ENCODE assay signal across 30 mouse cellular contexts in genomic region chr1:182511073-182511472, GRCm38 (mm10). TPM values are rescaled to one million over a fixed set of nuclear protein-coding genes. Genes with fewer than 3 reads are reported as not detected.
DNase-seq lines count a peak whose midpoint lies in the region; ATAC-seq and TF ChIP-seq lines count a peak whose summit lies in the region.
"Had no signal": no experiment of that assay in that cellular context is flagged by ENCODE, and none has a peak within 500 bp of the region (broad histone marks: within the 10 kb centered on the region; RNA-seq: fewer than 3 reads in every experiment).

No protein-coding gene starts in this region.

- no peak for ATAC-seq in heart, embryonic 11.5 days (replicated peaks; ENCODE audit: insufficient number of reproducible peaks, low FRiP score, low TSS enrichment)
- no peak for ATAC-seq in lung, embryonic 16.5 days (ENCODE audit: low read depth)
- ATAC-seq: activated CD4-positive, CD25-positive, alpha-beta regulatory T cell, adult 4 months; CD4-positive, CD25-positive, alpha-beta regulatory T cell, adult 4 months; forebrain, embryonic 15.5 days; intestine, postnatal 0 days had no signal

- TF ChIP-seq POLR2A in embryonic fibroblast, embryonic 13.5 days (IDR thresholded peaks at IDR 0.05; ENCODE audit: low read depth, low read length) = no peak

- no peak overlapping the region for H3K9ac ChIP-seq in heart, embryonic 11.5 days (ENCODE audit: low read depth, low read length)
- H3K9ac ChIP-seq in lung, embryonic 16.5 days (ENCODE audit: low read length) = no peak overlapping the region
- H3K9ac ChIP-seq: embryonic facial prominence, embryonic 12.5 days; embryonic facial prominence, embryonic 15.5 days; forebrain, embryonic 12.5 days; forebrain, embryonic 15.5 days; heart, embryonic 15.5 days; hindbrain, embryonic 15.5 days had no signal

- TF ChIP-seq CTCF in embryonic fibroblast, embryonic 13.5 days (IDR thresholded peaks at IDR 0.05; ENCODE audit: borderline replicate concordance, insufficient read depth, low read length) = no peak

- WGBS in heart, embryonic 10.5 days = 44% methylated on average over 2 of the region's 2 CpGs
- 50% methylated on average over 2 of the region's 2 CpGs for WGBS in heart, embryonic 11.5 days (ENCODE audit: insufficient replicate concordance)
- WGBS in lung, embryonic 16.5 days = 52% methylated on average over 2 of the region's 2 CpGs

- H3K4me1 ChIP-seq in heart, embryonic 10.5 days = peaks cover 57% of the 10 kb centered on the region
- H3K4me1 ChIP-seq in heart, embryonic 11.5 days (ENCODE audit: control insufficient read depth, insufficient read depth, low read length) = peaks cover 10% of the 10 kb centered on the region
- H3K4me1 ChIP-seq in lung, embryonic 16.5 days (replicated peaks; ENCODE audit: control insufficient read depth, insufficient read depth, low read length) = peaks cover 46% of the 10 kb centered on the region
- peaks cover 31% of the 10 kb centered on the region for H3K4me1 ChIP-seq in embryonic fibroblast, embryonic 13.5 days (ENCODE audit: control insufficient read depth, insufficient read depth, low read length)

- H3K9me3 ChIP-seq in heart, embryonic 10.5 days = no peaks in the 10 kb centered on the region
- H3K9me3 ChIP-seq in heart, embryonic 11.5 days (replicated peaks; ENCODE audit: control insufficient read depth, low read length) = no peaks in the 10 kb centered on the region
- no peaks in the 10 kb centered on the region for H3K9me3 ChIP-seq in lung, embryonic 16.5 days (ENCODE audit: control insufficient read depth, low read length)
- H3K9me3 ChIP-seq: embryonic facial prominence, embryonic 12.5 days; embryonic facial prominence, embryonic 15.5 days; forebrain, embryonic 12.5 days; forebrain, embryonic 15.5 days; heart, embryonic 15.5 days; hindbrain, embryonic 15.5 days had no signal

- H3K27ac ChIP-seq in heart, embryonic 10.5 days = peak overlapping the region; percentile 47; the same call in 1 of the 2 replicates
- H3K27ac ChIP-seq in heart, embryonic 11.5 days (ENCODE audit: low read depth, low read length) = no peak overlapping the region
- H3K27ac ChIP-seq in lung, embryonic 16.5 days (ENCODE audit: low read length) = peak overlapping the region; percentile 89
- peak overlapping the region; percentile 54 for H3K27ac ChIP-seq in embryonic fibroblast, embryonic 13.5 days (ENCODE audit: insufficient read depth, low read length)
- H3K27ac ChIP-seq: embryonic facial prominence, embryonic 12.5 days; embryonic facial prominence, embryonic 15.5 days; forebrain, embryonic 12.5 days; forebrain, embryonic 15.5 days; heart, embryonic 15.5 days; hindbrain, embryonic 15.5 days had no signal

- H3K4me2 ChIP-seq in heart, embryonic 11.5 days = no peak overlapping the region
- H3K4me2 ChIP-seq in lung, embryonic 16.5 days (ENCODE audit: low read depth, low read length) = no peak overlapping the region
- H3K4me2 ChIP-seq: embryonic facial prominence, embryonic 12.5 days; embryonic facial prominence, embryonic 15.5 days; forebrain, embryonic 12.5 days; forebrain, embryonic 15.5 days; heart, embryonic 15.5 days; hindbrain, embryonic 15.5 days had no signal

- H3K36me3 ChIP-seq in heart, embryonic 10.5 days = peaks cover 50% of the 10 kb centered on the region
- H3K36me3 ChIP-seq in heart, embryonic 11.5 days (ENCODE audit: control insufficient read depth, insufficient read depth, low read length) = peaks cover 19% of the 10 kb centered on the region
- peaks cover 28% of the 10 kb centered on the region for H3K36me3 ChIP-seq in lung, embryonic 16.5 days (ENCODE audit: control insufficient read depth, insufficient read depth, low read length)

- no peak overlapping the region for H3K4me3 ChIP-seq in heart, embryonic 10.5 days
- H3K4me3 ChIP-seq in heart, embryonic 11.5 days (ENCODE audit: low read depth, low read length) = no peak overlapping the region
- H3K4me3 ChIP-seq in lung, embryonic 16.5 days (ENCODE audit: low read length) = no peak overlapping the region
- no peak overlapping the region for H3K4me3 ChIP-seq in embryonic fibroblast, embryonic 13.5 days (ENCODE audit: insufficient read depth, low read length)
- H3K4me3 ChIP-seq: embryonic facial prominence, embryonic 12.5 days; embryonic facial prominence, embryonic 15.5 days; erythroblast, embryonic 14.5 days; forebrain, embryonic 12.5 days; forebrain, embryonic 15.5 days; heart, embryonic 15.5 days; hindbrain, embryonic 15.5 days had no signal

- no peak for DNase-seq in heart, embryonic 10.5 days (ENCODE audit: low spot score)
- DNase-seq in lung, adult 18-20 months = no peak
- DNase-seq in Muller cell, postnatal 12 days (ENCODE audit: inconsistent ontology term) = peak; percentile 62
- no peak for DNase-seq in right cerebral cortex, adult 18-20 months
- no peak for DNase-seq in ovary, adult 18-20 months (ENCODE audit: low spot score)
- DNase-seq: adrenal gland, adult 8-10 months; adrenal gland, postnatal 25 days; cerebellum, adult 11 months; cerebellum, adult 2 months; cerebellum, adult 9-11 months; cerebellum, postnatal 25 days; gastrocnemius, postnatal 10 days; gastrocnemius, postnatal 36 days; heart, postnatal 14 days; heart, postnatal 4 days had no signal

- no peaks in the 10 kb centered on the region for H3K27me3 ChIP-seq in heart, embryonic 10.5 days (ENCODE audit: insufficient read depth, poor library complexity, severe bottlenecking)
- H3K27me3 ChIP-seq in heart, embryonic 11.5 days (ENCODE audit: control insufficient read depth, insufficient read depth, low read length) = no peaks in the 10 kb centered on the region
- no peaks in the 10 kb centered on the region for H3K27me3 ChIP-seq in lung, embryonic 16.5 days (ENCODE audit: control insufficient read depth, insufficient read depth, low read depth, low read length)
- H3K27me3 ChIP-seq: embryonic facial prominence, embryonic 12.5 days; embryonic facial prominence, embryonic 15.5 days; forebrain, embryonic 12.5 days; forebrain, embryonic 15.5 days; heart, embryonic 15.5 days; hindbrain, embryonic 15.5 days had no signal

RNA-seq across cellular contexts. Expression of gene Capn2, which starts 6.3 kb away (rescaled TPM):
- polyA plus RNA-seq in heart, embryonic 10.5 days (2016; fragmentation: Nextera tagmentation; extraction: Ambion mirVana) = 96.0 and 107 TPM in 2 replicates
- polyA plus RNA-seq in heart, embryonic 11.5 days (2014; fragmentation: Nextera tagmentation; extraction: Ambion mirVana) = 68.1 and 83.7 TPM in 2 replicates
- 127 and 136 TPM in 2 replicates for polyA plus RNA-seq in lung, embryonic 16.5 days (2015; fragmentation: Nextera tagmentation; extraction: Ambion mirVana)
- polyA plus RNA-seq in embryonic fibroblast, embryonic 13.5 days (2011; ENCODE audit: insufficient read length, low read depth, missing spikeins) = 244 and 338 TPM in 2 replicates

RNA-seq across cellular contexts. Expression of gene Capn8, which starts 53.7 kb away (rescaled TPM):
- 0.05 TPM in 1 of 2 replicates, not detected in the other for polyA plus RNA-seq in heart, embryonic 10.5 days (2016; fragmentation: Nextera tagmentation; extraction: Ambion mirVana)
- polyA plus RNA-seq in heart, embryonic 11.5 days (2014; fragmentation: Nextera tagmentation; extraction: Ambion mirVana) = not detected in 2 replicates
- polyA plus RNA-seq in lung, embryonic 16.5 days (2015; fragmentation: Nextera tagmentation; extraction: Ambion mirVana) = 0.06 TPM in 1 of 2 replicates, not detected in the other
- polyA plus RNA-seq in embryonic fibroblast, embryonic 13.5 days (2011; ENCODE audit: insufficient read length, low read depth, missing spikeins) = not detected in 2 replicates
- polyA plus RNA-seq: C2C12; CD4-positive, CD25-positive, alpha-beta regulatory T cell, adult 4 months; erythroblast, embryonic 14.5 days; heart, embryonic 15.5 days; hindbrain, embryonic 11.5 days; hindbrain, embryonic 15.5 days had no signal
